Mouse (Mus musculus) frontal cortex, adult 2 months (tissue): ENCODE measurements at regions not wholly inside any gene's neighbourhood (a gene's known extent, or its start where the extent isn't known, plus 50 kb on each side); places are given as distances from the start of the nearest gene placed in this dataset.

Experiments used
- DNase-seq, 2 experiments: peaks; one replicate each; pipeline ENCODE4 v3.0.0; 2022; ENCODE audit warnings: low spot score in 1 of 2; ENCODE audit errors: extremely low spot score in 1 of 2

GRCm38 (mm10) chr12:12581271-12582186 lies 319.6 kb downstream of the Fam49a start:
- no peak for DNase-seq

GRCm38 (mm10) chr12:12580763-12581178 lies 318.8 kb downstream of the Fam49a start:
- DNase-seq = no peak

- peak in 1 of 2 experiments; percentile 26 for DNase-seq
Observed at GRCm38 (mm10) chr12:12578278-12578677, 316.3 kb downstream of the Fam49a start.

GRCm38 (mm10) chr12:12570563-12571251 lies 308.8 kb downstream of the Fam49a start:
- no peak for DNase-seq

- no peak for DNase-seq
Observed at GRCm38 (mm10) chr12:12567734-12568104, 305.8 kb downstream of the Fam49a start.

GRCm38 (mm10) chr12:12567058-12567733 lies 305.3 kb downstream of the Fam49a start:
- DNase-seq = no peak

GRCm38 (mm10) chr12:12562267-12562666 lies 300.3 kb downstream of the Fam49a start:
- no peak for DNase-seq

- no peak for DNase-seq
Observed at GRCm38 (mm10) chr12:12551818-12552217, 289.9 kb downstream of the Fam49a start.

- DNase-seq = no peak
Observed at GRCm38 (mm10) chr12:12549649-12550048, 287.7 kb downstream of the Fam49a start.

- DNase-seq = no peak
Observed at GRCm38 (mm10) chr12:12548688-12549087, 286.7 kb downstream of the Fam49a start.

- DNase-seq = no peak
Observed at GRCm38 (mm10) chr12:12547477-12547876, 285.5 kb downstream of the Fam49a start.

GRCm38 (mm10) chr12:12546372-12547031 lies 284.6 kb downstream of the Fam49a start:
- DNase-seq = no peak

- DNase-seq = no peak
Observed at GRCm38 (mm10) chr12:12541076-12542070, 279.4 kb downstream of the Fam49a start.

GRCm38 (mm10) chr12:12539291-12539690 lies 277.4 kb downstream of the Fam49a start:
- DNase-seq = no peak

GRCm38 (mm10) chr12:12534779-12535178 lies 272.8 kb downstream of the Fam49a start:
- no peak for DNase-seq

GRCm38 (mm10) chr12:12530796-12531195 lies 268.9 kb downstream of the Fam49a start:
- no peak for DNase-seq

GRCm38 (mm10) chr12:12529541-12529940 lies 267.6 kb downstream of the Fam49a start:
- DNase-seq = no peak

- no peak for DNase-seq
Observed at GRCm38 (mm10) chr12:12528478-12528981, 266.6 kb downstream of the Fam49a start.

GRCm38 (mm10) chr12:12527766-12528477 lies 266.0 kb downstream of the Fam49a start:
- no peak for DNase-seq
